Comparison of ENCODE assay signal across 31 mouse cellular contexts in the genomic region with DNA sequence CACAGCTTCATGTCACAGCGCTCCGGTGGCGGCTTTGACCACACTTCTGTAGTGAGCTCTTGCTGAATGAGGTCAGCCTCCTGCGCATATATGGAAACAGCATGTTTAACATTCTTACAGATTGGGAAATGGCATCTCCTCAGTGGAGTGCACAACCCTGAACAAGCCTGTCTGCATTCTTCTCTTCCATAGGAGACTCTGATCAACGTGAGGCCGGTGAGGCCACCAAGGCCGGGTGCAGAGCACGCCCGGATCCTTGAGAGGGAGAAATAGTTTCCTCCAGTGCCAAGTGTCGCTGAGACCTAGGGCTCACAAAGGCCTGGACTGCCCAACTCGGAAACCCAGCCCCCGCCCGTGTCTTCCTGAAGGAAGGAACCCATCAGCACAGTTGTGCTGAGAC.
A peak's percentile ranks its signal among the peaks of the same experiment; 100 is the strongest.
DNase-seq lines count a peak whose midpoint lies in the region; ATAC-seq lines count a peak whose summit lies in the region.
"Had no signal": no experiment of that assay in that cellular context is flagged by ENCODE, and none has a peak within 500 bp of the region (broad histone marks: within the 10 kb centered on the region; RNA-seq: fewer than 3 reads in every experiment).

No protein-coding gene starts in this region.

- H3K27me3 ChIP-seq in heart, embryonic 15.5 days, result no peaks in the 10 kb centered on the region
- H3K27me3 ChIP-seq in lung, embryonic 16.5 days (ENCODE audit: control insufficient read depth, insufficient read depth, low read depth, low read length), result no peaks in the 10 kb centered on the region
- H3K27me3 ChIP-seq in midbrain, embryonic 10.5 days (ENCODE audit: low read depth, poor library complexity, severe bottlenecking), result no peaks in the 10 kb centered on the region
- H3K27me3 ChIP-seq: forebrain, embryonic 13.5 days; kidney, embryonic 15.5 days; liver, embryonic 12.5 days; midbrain, embryonic 13.5 days; neural tube, embryonic 13.5 days; stomach, embryonic 15.5 days had no signal

- H3K27ac ChIP-seq in heart, embryonic 15.5 days, result 0 out of 2 replicates have a peak overlapping the region, but pooled peaks have one; percentile 29
- H3K27ac ChIP-seq in lung, embryonic 16.5 days (ENCODE audit: low read length), result peak overlapping the region; percentile 92
- H3K27ac ChIP-seq in midbrain, embryonic 10.5 days (replicated peaks), result no peak overlapping the region
- H3K27ac ChIP-seq: forebrain, embryonic 13.5 days; gastrocnemius, adult 2 months; kidney, embryonic 15.5 days; left cerebral cortex, adult 2 months; liver, embryonic 12.5 days; midbrain, embryonic 13.5 days; neural tube, embryonic 13.5 days; stomach, embryonic 15.5 days had no signal

- no peaks in the 10 kb centered on the region for H3K9me3 ChIP-seq in heart, embryonic 15.5 days (replicated peaks)
- no peaks in the 10 kb centered on the region for H3K9me3 ChIP-seq in lung, embryonic 16.5 days (ENCODE audit: control insufficient read depth, low read length)
- H3K9me3 ChIP-seq in midbrain, embryonic 10.5 days (replicated peaks), result no peaks in the 10 kb centered on the region
- H3K9me3 ChIP-seq: forebrain, embryonic 13.5 days; kidney, embryonic 15.5 days; liver, embryonic 12.5 days; megakaryocyte, embryonic 14.5 days; midbrain, embryonic 13.5 days; neural tube, embryonic 13.5 days; stomach, embryonic 15.5 days had no signal

- ATAC-seq in heart, embryonic 15.5 days (replicated peaks; ENCODE audit: insufficient number of reproducible peaks, insufficient read depth, low FRiP score, low read depth), result peak; percentile 34; the same call in 1 of the 2 replicates
- ATAC-seq in lung, embryonic 16.5 days (ENCODE audit: low read depth), result peak; percentile 91
- ATAC-seq: activated CD4-positive, CD25-positive, alpha-beta regulatory T cell, adult 4 months; forebrain, embryonic 13.5 days; hindbrain, embryonic 16.5 days; liver, embryonic 12.5 days; liver, postnatal 0 days; midbrain, embryonic 13.5 days had no signal

- H3K4me2 ChIP-seq in heart, embryonic 15.5 days, result no peak overlapping the region
- 0 out of 2 replicates have a peak overlapping the region, but pooled peaks have one; percentile 6 for H3K4me2 ChIP-seq in lung, embryonic 16.5 days (ENCODE audit: low read depth, low read length)
- H3K4me2 ChIP-seq: forebrain, embryonic 13.5 days; kidney, embryonic 15.5 days; liver, embryonic 12.5 days; midbrain, embryonic 13.5 days; neural tube, embryonic 13.5 days; stomach, embryonic 15.5 days had no signal

- DNase-seq in heart, adult 18-20 months, result no peak
- DNase-seq in ZHBTc4 (ENCODE audit: low read depth, low spot score), result peak; percentile 42
- peak; percentile 70 for DNase-seq in lung, postnatal 36 days
- DNase-seq in gastrocnemius, postnatal 25 days, result no peak
- DNase-seq in midbrain, embryonic 10.5 days (ENCODE audit: low spot score), result no peak
- no peak for DNase-seq in frontal cortex, postnatal 36 days (ENCODE audit: low spot score in 2 of 2)
- DNase-seq: adrenal gland, adult 2 months; adrenal gland, postnatal 36 days; cerebellum, adult 18-20 months; cerebellum, postnatal 14 days; gastrocnemius, adult 2 months; heart, postnatal 14 days; kidney, adult 18-20 months; left cerebral cortex, postnatal 4 days; liver, postnatal 0 days; retina, postnatal 1 day; right cerebral cortex, postnatal 14 days; thymus, postnatal 14 days had no signal

- 70% methylated on average over 13 of the region's 13 CpGs for WGBS in heart, embryonic 15.5 days
- 62% methylated on average over 13 of the region's 13 CpGs for WGBS in lung, embryonic 16.5 days
- 91% methylated on average over 13 of the region's 13 CpGs for WGBS in midbrain, embryonic 10.5 days

- peaks cover 18% of the 10 kb centered on the region for H3K4me1 ChIP-seq in heart, embryonic 15.5 days (replicated peaks)
- H3K4me1 ChIP-seq in lung, embryonic 16.5 days (replicated peaks; ENCODE audit: control insufficient read depth, insufficient read depth, low read length), result peaks cover 16% of the 10 kb centered on the region; the same call in 1 of the 2 replicates
- H3K4me1 ChIP-seq in midbrain, embryonic 10.5 days, result no peaks in the 10 kb centered on the region
- H3K4me1 ChIP-seq: kidney, embryonic 15.5 days; liver, embryonic 12.5 days; megakaryocyte, embryonic 14.5 days; midbrain, embryonic 13.5 days; neural tube, embryonic 13.5 days; stomach, embryonic 15.5 days had no signal

- no peak overlapping the region for H3K4me3 ChIP-seq in heart, embryonic 15.5 days
- no peak overlapping the region for H3K4me3 ChIP-seq in lung, embryonic 16.5 days (ENCODE audit: low read length)
- no peak overlapping the region for H3K4me3 ChIP-seq in midbrain, embryonic 10.5 days
- H3K4me3 ChIP-seq: erythroblast, embryonic 14.5 days; forebrain, embryonic 13.5 days; gastrocnemius, adult 2 months; kidney, embryonic 15.5 days; left cerebral cortex, adult 2 months; liver, embryonic 12.5 days; megakaryocyte, embryonic 14.5 days; midbrain, embryonic 13.5 days; neural tube, embryonic 13.5 days; stomach, embryonic 15.5 days had no signal

- peaks cover 15% of the 10 kb centered on the region; the same call in 1 of the 2 replicates for H3K36me3 ChIP-seq in heart, embryonic 15.5 days
- peaks cover 2% of the 10 kb centered on the region; the same call in 1 of the 2 replicates for H3K36me3 ChIP-seq in lung, embryonic 16.5 days (ENCODE audit: control insufficient read depth, insufficient read depth, low read length)
- peaks cover 45% of the 10 kb centered on the region for H3K36me3 ChIP-seq in midbrain, embryonic 10.5 days

- no peak overlapping the region for H3K9ac ChIP-seq in heart, embryonic 15.5 days
- H3K9ac ChIP-seq in lung, embryonic 16.5 days (ENCODE audit: low read length), result peak overlapping the region; percentile 38; the same call in 1 of the 2 replicates
- H3K9ac ChIP-seq: forebrain, embryonic 13.5 days; kidney, embryonic 15.5 days; liver, embryonic 12.5 days; liver, postnatal 0 days; midbrain, embryonic 13.5 days; neural tube, embryonic 13.5 days; stomach, embryonic 15.5 days had no signal

Comparison
In these comparisons a context has a peak if more than half of its experiments do, and no peak if none do; other contexts are left out.
1. DNase-seq: peak in ZHBTc4 (single experiment) and lung, postnatal 36 days (single experiment); none in heart, adult 18-20 months (0 of 2), gastrocnemius, postnatal 25 days (single experiment), midbrain, embryonic 10.5 days (single experiment) and frontal cortex, postnatal 36 days (0 of 2).